ENCODE assay signal across 9 mouse cellular contexts in the genomic region with DNA sequence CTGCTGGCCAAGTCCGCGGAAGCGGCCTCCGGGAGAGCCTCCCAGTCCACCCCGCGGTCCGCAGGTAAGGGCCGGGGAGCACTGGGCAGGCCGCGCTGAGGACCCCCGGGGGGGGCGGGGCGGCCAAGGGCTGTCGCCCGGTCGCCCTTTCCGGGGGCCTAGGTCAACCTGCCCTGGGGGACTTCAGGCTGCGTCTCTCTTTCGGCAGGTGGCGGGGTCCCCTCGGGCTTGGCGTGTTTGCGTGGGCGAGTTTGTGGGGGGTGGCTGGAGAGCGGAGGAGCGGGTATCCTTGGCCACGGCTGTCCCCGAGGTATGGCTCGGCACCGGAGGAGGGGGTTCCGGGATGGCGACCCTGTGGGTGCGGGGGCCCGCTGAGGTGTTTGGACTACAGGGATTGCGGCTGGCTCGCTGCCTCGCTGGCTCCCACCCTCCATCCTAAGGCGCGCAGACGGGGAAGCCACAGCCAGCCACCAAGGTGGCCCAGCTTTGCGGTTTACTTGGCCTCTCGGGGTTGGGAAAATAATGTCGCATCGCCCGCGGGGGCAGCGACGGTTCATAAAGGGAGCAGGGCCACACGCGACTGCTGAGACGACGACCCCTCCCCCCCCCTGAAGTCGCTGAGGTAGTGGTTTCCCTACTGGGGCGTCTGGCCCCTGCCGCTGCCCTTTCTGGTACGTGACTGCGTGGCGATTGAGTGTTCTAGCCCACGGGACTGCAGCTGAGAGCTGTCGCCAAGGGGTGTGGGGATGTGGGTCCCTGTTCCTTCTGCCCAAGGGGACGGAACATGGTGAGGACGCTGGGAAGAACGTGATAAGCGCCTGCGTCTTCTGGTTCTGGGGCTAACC. TPM values are rescaled to one million over a fixed set of nuclear protein-coding genes. Genes with fewer than 3 reads are reported as not detected.
DNase-seq lines count a peak whose midpoint lies in the region; ATAC-seq and TF ChIP-seq lines count a peak whose summit lies in the region.
"Had no signal": no experiment of that assay in that cellular context is flagged by ENCODE, and none has a peak within 500 bp of the region (broad histone marks: within the 10 kb centered on the region; RNA-seq: fewer than 3 reads in every experiment).

No protein-coding gene starts in this region.

- WGBS in forebrain, embryonic 13.5 days = 20% methylated on average over 38 of the region's 65 CpGs
- 15% methylated on average over 59 of the region's 65 CpGs for WGBS in small intestine, adult 2 months

- H3K4me3 ChIP-seq in forebrain, embryonic 13.5 days = peak overlapping the region; percentile 58
- H3K4me3 ChIP-seq in small intestine, adult 2 months (ENCODE audit: low read depth, low read length) = peak overlapping the region; percentile 59
- H3K4me3 ChIP-seq: myocyte had no signal

- TF ChIP-seq POLR2A in small intestine, adult 2 months (IDR thresholded peaks at IDR 0.05; ENCODE audit: low read depth, low read length) = no peak

- H3K4me1 ChIP-seq in forebrain, embryonic 13.5 days = no peaks in the 10 kb centered on the region
- peaks cover 6% of the 10 kb centered on the region; the same call in 1 of the 2 replicates for H3K4me1 ChIP-seq in small intestine, adult 2 months (ENCODE audit: control insufficient read depth, insufficient read depth, insufficient read length, low read length)

- ATAC-seq in forebrain, embryonic 13.5 days = peak; percentile 73
- peak; percentile 51 for ATAC-seq in megakaryocyte progenitor cell, adult 5-6 weeks (replicated peaks; ENCODE audit: poor library complexity)

- 0 out of 2 replicates have a peak, but pooled peaks cover 7% of the 10 kb centered on the region for H3K27me3 ChIP-seq in forebrain, embryonic 13.5 days
- peaks cover 8% of the 10 kb centered on the region for H3K27me3 ChIP-seq in small intestine, adult 2 months (ENCODE audit: control insufficient read depth, insufficient read depth, low read length)

- H3K9ac ChIP-seq in forebrain, embryonic 13.5 days = peak overlapping the region; percentile 67

- peak; percentile 14 to 15 for DNase-seq in left cerebral cortex, adult 18-20 months (ENCODE audit: low spot score in 2 of 2)
- DNase-seq in left cerebral cortex, adult 11 months (ENCODE audit: low spot score) = no peak
- DNase-seq in cerebellum, adult 11 months = peak; percentile 21
- DNase-seq in kidney, postnatal 4 days = peak; percentile 1 to 7
- DNase-seq in ovary, adult 18-20 months (ENCODE audit: low spot score) = no peak

- no peak overlapping the region for H3K27ac ChIP-seq in forebrain, embryonic 13.5 days
- H3K27ac ChIP-seq in small intestine, adult 2 months (ENCODE audit: insufficient read depth, low read depth, low read length) = no peak overlapping the region

- H3K36me3 ChIP-seq in forebrain, embryonic 13.5 days (ENCODE audit: poor library complexity, severe bottlenecking) = no peaks in the 10 kb centered on the region
- H3K36me3 ChIP-seq in small intestine, adult 2 months (ENCODE audit: control insufficient read depth, insufficient read depth, low read length) = no peaks in the 10 kb centered on the region

- TF ChIP-seq CTCF in small intestine, adult 2 months (IDR thresholded peaks at IDR 0.05; ENCODE audit: extremely low read depth, insufficient read length, insufficient replicate concordance, low read depth, low read length) = no peak

- H3K4me2 ChIP-seq in forebrain, embryonic 13.5 days = peak overlapping the region; percentile 72

- no peaks in the 10 kb centered on the region for H3K9me3 ChIP-seq in forebrain, embryonic 13.5 days (replicated peaks)

RNA-seq across cellular contexts. Expression of gene Map7d2, which starts 0.7 kb away (rescaled TPM):
- 100 to 1,000 TPM; 112 to 127 TPM for total RNA-seq in left cerebral cortex, adult 18-20 months (2021)
- 12.2 and 14.6 TPM in 2 replicates for polyA plus RNA-seq in forebrain, embryonic 13.5 days (2015; fragmentation: Nextera tagmentation; extraction: Ambion mirVana)
- not detected in 2 replicates for total RNA-seq in megakaryocyte progenitor cell, adult 5-6 weeks (2015)
- 0.10 and 0.12 TPM in 2 replicates for total RNA-seq in megakaryocyte progenitor cell, adult 5-6 weeks (2017)
- not detected in 2 replicates for polyA plus RNA-seq in small intestine, adult 2 months (2012; rRNA removed)

RNA-seq across cellular contexts. Expression of gene Eif1ax, which starts 43.1 kb away (rescaled TPM):
- total RNA-seq in left cerebral cortex, adult 18-20 months (2021) = 100 to 1,000 TPM; 121 to 128 TPM
- 163 and 179 TPM in 2 replicates for polyA plus RNA-seq in forebrain, embryonic 13.5 days (2015; fragmentation: Nextera tagmentation; extraction: Ambion mirVana)
- total RNA-seq in megakaryocyte progenitor cell, adult 5-6 weeks (2015) = 50.1 and 54.5 TPM in 2 replicates
- 48.6 and 50.9 TPM in 2 replicates for total RNA-seq in megakaryocyte progenitor cell, adult 5-6 weeks (2017)
- 18.7 and 38.6 TPM in 2 replicates for polyA plus RNA-seq in small intestine, adult 2 months (2012; rRNA removed)

Comparison
In these comparisons a context has a peak if more than half of its experiments do, and no peak if none do; other contexts are left out.
1. DNase-seq: peak in left cerebral cortex, adult 18-20 months (2 of 2), cerebellum, adult 11 months (single experiment) and kidney, postnatal 4 days (2 of 2); none in left cerebral cortex, adult 11 months (single experiment) and ovary, adult 18-20 months (single experiment).
2. RNA of gene Map7d2, which starts 0.7 kb away (total RNA-seq): 112 to 127 TPM in left cerebral cortex, adult 18-20 months; 0.10 to 0.12 TPM in megakaryocyte progenitor cell, adult 5-6 weeks; every median in the first group is over 100 times any median in the second.